Mouse (Mus musculus) megakaryocyte progenitor cell, adult 5-6 weeks (primary cell): Measurements from ENCODE around the gene Adamts7. TPM values are rescaled to one million over a fixed set of nuclear protein-coding genes. Genes with fewer than 3 reads are reported as not detected.

Experiments
- ATAC-seq: replicated peaks from 2 replicates; pipeline ENCODE4 v1.8.0; 2016; ENCODE audit warnings: mild to moderate bottlenecking, moderate TSS enrichment, inconsistent platforms; ENCODE audit not compliant: poor library complexity
- total RNA-seq, 2 experiments: library from RNA; stranded (forward) in 1 of 2; stranded (reverse) in 1 of 2; fragments of 157-497, 149-512 nt in 1 of 2; fragments of 200-1000 nt in 1 of 2; gene quantifications; 2 replicates each; pipeline versions ENCODE4 v1.2.3 to v1.2.4; 2015 to 2017

Adamts7 gene
- total RNA-seq (2015) (not detected in 2 replicates), total RNA-seq (2017) (0.07 TPM in 1 of 2 replicates, not detected in the other)

GRCm38 (mm10) chr9:90162926-90163748, at the start of gene Adamts7:
TSS of gene Adamts7 (plus strand) at chr9:90163069.
- peak; percentile 35 for ATAC-seq

GRCm38 (mm10) chr9:90113151-90113550, 49.7 kb upstream of the Adamts7 start:
- ATAC-seq: no peak

GRCm38 (mm10) chr9:90113651-90114566, 49.0 kb upstream of the Adamts7 start:
- ATAC-seq: peak; percentile 77

GRCm38 (mm10) chr9:90114567-90115307, 48.1 kb upstream of the Adamts7 start, which contains the start of gene Morf4l1:
TSS of gene Morf4l1 (minus strand) at chr9:90114774.
- ATAC-seq: peak; percentile 86

- no peak for ATAC-seq
These were observed 47.6 kb upstream of the Adamts7 start for GRCm38 (mm10) chr9:90115308-90115700.

- no peak for ATAC-seq
These were observed 45.6 kb upstream of the Adamts7 start for GRCm38 (mm10) chr9:90117234-90117633.

GRCm38 (mm10) chr9:90122246-90122740, 40.6 kb upstream of the Adamts7 start:
- no peak for ATAC-seq

GRCm38 (mm10) chr9:90124156-90124872, 38.6 kb upstream of the Adamts7 start:
- ATAC-seq: no peak

GRCm38 (mm10) chr9:90124873-90125245, 38.0 kb upstream of the Adamts7 start:
- no peak for ATAC-seq

- ATAC-seq: no peak
These were observed 37.3 kb upstream of the Adamts7 start for GRCm38 (mm10) chr9:90125416-90126099.

- ATAC-seq: peak; percentile 83
These were observed 36.4 kb upstream of the Adamts7 start for GRCm38 (mm10) chr9:90126260-90127010.

- ATAC-seq: 0 out of 2 replicates have a peak, but pooled peaks have one; percentile 13
These were observed 35.7 kb upstream of the Adamts7 start for GRCm38 (mm10) chr9:90127146-90127545.

- ATAC-seq: no peak
These were observed 34.1 kb upstream of the Adamts7 start for GRCm38 (mm10) chr9:90128636-90129201.

- no peak for ATAC-seq
These were observed 29.1 kb upstream of the Adamts7 start for GRCm38 (mm10) chr9:90133562-90134355.

GRCm38 (mm10) chr9:90135466-90135865, 27.4 kb upstream of the Adamts7 start:
- ATAC-seq: 0 out of 2 replicates have a peak, but pooled peaks have one; percentile 42

GRCm38 (mm10) chr9:90135963-90136677, 26.7 kb upstream of the Adamts7 start:
- ATAC-seq: no peak

- no peak for ATAC-seq
These were observed 26.2 kb upstream of the Adamts7 start for GRCm38 (mm10) chr9:90136678-90136965.
